Mouse (Mus musculus) intestine, embryonic 16.5 days (tissue): Measurements from ENCODE around the gene 1700029P11Rik. TPM values are rescaled to one million over a fixed set of nuclear protein-coding genes. Genes with fewer than 3 reads are reported as not detected.
A peak's percentile ranks its signal among the peaks of the same experiment; 100 is the strongest.

Experiments used
- ATAC-seq: fragments of 200-750 bp; cut with Nextera tagmentation; 2 replicates; pipeline ENCODE4 v1.8.0; 2017; ENCODE audit warnings: moderate TSS enrichment, moderate library complexity
- H3K27ac ChIP-seq: fragments of 300-500 bp; sonication (generic); 2 replicates; pipeline ENCODE4 v1.5.1; 2014; ENCODE audit warnings: mild to moderate bottlenecking, low read length
- H3K27me3 ChIP-seq: fragments of 300-500 bp; sonication (generic); replicated peaks from 2 replicates; pipeline ENCODE4 v1.6.1; 2014; ENCODE audit warnings: low read length, control low read depth, mixed read lengths; ENCODE audit not compliant: control insufficient read depth, insufficient read depth
- H3K36me3 ChIP-seq: fragments of 300-500 bp; sonication (generic); 2 replicates; pipeline ENCODE4 v1.6.1; 2014; ENCODE audit warnings: low read length, control low read depth; ENCODE audit not compliant: control insufficient read depth, insufficient read depth
- H3K4me1 ChIP-seq: fragments of 300-500 bp; sonication (generic); 2 replicates; pipeline ENCODE4 v1.6.1; 2014; ENCODE audit warnings: low read length, control low read depth, mixed read lengths; ENCODE audit not compliant: control insufficient read depth, insufficient read depth
- H3K4me2 ChIP-seq: fragments of 300-500 bp; sonication (generic); 2 replicates; pipeline ENCODE4 v1.6.1; 2014; ENCODE audit warnings: low read depth, low read length, control low read depth
- H3K4me3 ChIP-seq: fragments of 300-500 bp; sonication (generic); 2 replicates; pipeline ENCODE4 v1.5.1; 2014; ENCODE audit warnings: mild to moderate bottlenecking, low read length
- H3K9ac ChIP-seq: fragments of 300-500 bp; sonication (generic); 2 replicates; pipeline ENCODE4 v1.6.1; 2014; ENCODE audit warnings: low read depth, low read length
- H3K9me3 ChIP-seq: fragments of 300-500 bp; sonication (generic); 2 replicates; pipeline ENCODE4 v1.6.1; 2016; ENCODE audit warnings: low read length, control low read depth; ENCODE audit not compliant: control insufficient read depth
- WGBS: fragments of 180-500 bp; shearing (Covaris S2); extraction: QIAGEN DNeasy Blood & Tissue Kit; methylation state at CpG from one replicate; pipeline ENCODE4 v1.1.7; 2014; 5-methylcytosine and 5-hydroxymethylcytosine counted together
- polyA plus RNA-seq: library from polyadenylated mRNA; unstranded; fragments of >200 nt; fragmentation: Nextera tagmentation; extraction: Ambion mirVana; gene quantifications from 2 replicates; pipeline ENCODE4 v1.2.1, GENCODE M21; 2015

The 1700029P11Rik gene
- polyA plus RNA-seq, 1 experiment from 2014 or later, result not detected

- WGBS, result 14% methylated on average over 6 of the region's 6 CpGs
- peak overlapping the region; percentile 84 for H3K4me2 ChIP-seq
- H3K9ac ChIP-seq, result peak overlapping the region; percentile 82
- no peaks in the 10 kb centered on the region for H3K27me3 ChIP-seq
- H3K9me3 ChIP-seq, result no peaks in the 10 kb centered on the region
- 0 out of 2 replicates have a peak, but pooled peaks cover 2% of the 10 kb centered on the region for H3K36me3 ChIP-seq
- peaks cover 9% of the 10 kb centered on the region for H3K4me1 ChIP-seq
- peak overlapping the region; percentile 96 for H3K4me3 ChIP-seq
- no peak for ATAC-seq
- H3K27ac ChIP-seq, result peak overlapping the region; percentile 71
These were observed 36.5 kb downstream of the 1700029P11Rik start for GRCm38 (mm10) chr15:82016830-82017229.

- 73% methylated on average over 4 of the region's 4 CpGs for WGBS
- Histone ChIP-seq H3K27ac (no peak overlapping the region), H3K9me3 (no peaks in the 10 kb centered on the region), H3K4me2 (no peak overlapping the region), H3K36me3 (0 out of 2 replicates have a peak, but pooled peaks cover 2% of the 10 kb centered on the region), H3K4me1 (peaks cover 9% of the 10 kb centered on the region), H3K9ac (no peak overlapping the region), H3K4me3 (no peak overlapping the region), H3K27me3 (no peaks in the 10 kb centered on the region)
- no peak for ATAC-seq
These were observed 37.1 kb downstream of the 1700029P11Rik start for GRCm38 (mm10) chr15:82017461-82017860.

- ATAC-seq, result no peak
- H3K9me3 ChIP-seq, result no peaks in the 10 kb centered on the region
- no peak overlapping the region for H3K4me2 ChIP-seq
- H3K36me3 ChIP-seq, result 0 out of 2 replicates have a peak, but pooled peaks cover 2% of the 10 kb centered on the region
- no peaks in the 10 kb centered on the region for H3K27me3 ChIP-seq
- peaks cover 9% of the 10 kb centered on the region for H3K4me1 ChIP-seq
- H3K4me3 ChIP-seq, result no peak overlapping the region
- WGBS, result 77% methylated on average over 3 of the region's 3 CpGs
- no peak overlapping the region for H3K27ac ChIP-seq
- H3K9ac ChIP-seq, result no peak overlapping the region
These were observed 38.9 kb downstream of the 1700029P11Rik start for GRCm38 (mm10) chr15:82019288-82019687.

- Histone ChIP-seq H3K27me3 (no peaks in the 10 kb centered on the region), H3K4me3 (no peak overlapping the region), H3K27ac (no peak overlapping the region), H3K4me2 (no peak overlapping the region), H3K9me3 (no peaks in the 10 kb centered on the region), H3K36me3 (peaks cover 17% of the 10 kb centered on the region), H3K9ac (no peak overlapping the region), H3K4me1 (no peaks in the 10 kb centered on the region)
- ATAC-seq, result no peak
- 80% methylated on average over 13 of the region's 13 CpGs for WGBS
These were observed 42.3 kb downstream of the 1700029P11Rik start for GRCm38 (mm10) chr15:82022535-82023088.

GRCm38 (mm10) chr15:82023965-82024635 is 43.8 kb downstream of the 1700029P11Rik start:
- peaks cover 16% of the 10 kb centered on the region for H3K36me3 ChIP-seq

GRCm38 (mm10) chr15:82027276-82027675 is 46.9 kb downstream of the 1700029P11Rik start:
- H3K9ac ChIP-seq, result no peak overlapping the region
- no peak overlapping the region for H3K4me3 ChIP-seq
- ATAC-seq, result no peak
- H3K36me3 ChIP-seq, result peaks cover 26% of the 10 kb centered on the region
- WGBS, result 91% methylated on average over 7 of the region's 7 CpGs
- no peaks in the 10 kb centered on the region for H3K27me3 ChIP-seq
- no peak overlapping the region for H3K27ac ChIP-seq
- H3K4me1 ChIP-seq, result no peaks in the 10 kb centered on the region
- H3K4me2 ChIP-seq, result no peak overlapping the region
- H3K9me3 ChIP-seq, result no peaks in the 10 kb centered on the region

More at GRCm38 (mm10) chr15:82023965-82024635, 43.8 kb downstream of the 1700029P11Rik start:
- 81% methylated on average over 6 of the region's 6 CpGs for whole genome bisulfite sequencing
- Histone ChIP-seq H3K4me1 (no peaks in the 10 kb centered on the region), H3K27me3 (no peaks in the 10 kb centered on the region), H3K4me2 (no peak overlapping the region), H3K4me3 (no peak overlapping the region), H3K9me3 (no peaks in the 10 kb centered on the region), H3K9ac (no peak overlapping the region), H3K27ac (no peak overlapping the region)
- ATAC-seq, result no peak

- no peak overlapping the region for H3K4me3 ChIP-seq
- no peaks in the 10 kb centered on the region for H3K9me3 ChIP-seq
- no peak overlapping the region for H3K9ac ChIP-seq
- no peaks in the 10 kb centered on the region for H3K4me1 ChIP-seq
- H3K27me3 ChIP-seq, result no peaks in the 10 kb centered on the region
- H3K36me3 ChIP-seq, result peaks cover 26% of the 10 kb centered on the region
- no peak for ATAC-seq
- 68% methylated on average over 7 of the region's 7 CpGs for WGBS
- H3K4me2 ChIP-seq, result no peak overlapping the region
- H3K27ac ChIP-seq, result no peak overlapping the region
These were observed 47.4 kb downstream of the 1700029P11Rik start for GRCm38 (mm10) chr15:82027726-82028125.

Other genes starting within 250 kb of the 1700029P11Rik start
- 11.7 and 12.0 TPM in 2 replicates for gene Zc3h7b, start 235.5 kb upstream of the 1700029P11Rik start, polyA plus RNA-seq
- 81.1 and 90.4 TPM in 2 replicates for gene Rangap1, start 235.0 kb upstream of the 1700029P11Rik start, polyA plus RNA-seq
- gene Tef, start 178.1 kb upstream of the 1700029P11Rik start, polyA plus RNA-seq, result 12.5 and 14.5 TPM in 2 replicates
- gene Tob2, start 121.7 kb upstream of the 1700029P11Rik start, polyA plus RNA-seq, result 25.3 and 28.6 TPM in 2 replicates
- gene Phf5a, start 108.6 kb upstream of the 1700029P11Rik start, polyA plus RNA-seq, result 119 and 122 TPM in 2 replicates
- 288 and 307 TPM in 2 replicates for gene Aco2, start 108.2 kb upstream of the 1700029P11Rik start, polyA plus RNA-seq
- gene Polr3h, start 54.3 kb upstream of the 1700029P11Rik start, polyA plus RNA-seq, result 83.9 and 85.0 TPM in 2 replicates
- 11.2 and 12.4 TPM in 2 replicates for gene Csdc2, start 43.8 kb upstream of the 1700029P11Rik start, polyA plus RNA-seq
- 21.5 and 22.1 TPM in 2 replicates for gene Pmm1, start 19.6 kb upstream of the 1700029P11Rik start, polyA plus RNA-seq
- gene Xrcc6, start 7.3 kb downstream of the 1700029P11Rik start, polyA plus RNA-seq, result 72.1 and 78.4 TPM in 2 replicates
- 17.1 and 19.6 TPM in 2 replicates for gene Desi1, start 53.3 kb downstream of the 1700029P11Rik start, polyA plus RNA-seq
- 215 and 246 TPM in 2 replicates for gene Snu13, start 67.1 kb downstream of the 1700029P11Rik start, polyA plus RNA-seq
- not detected in 2 replicates for gene 4930407I10Rik, start 78.6 kb downstream of the 1700029P11Rik start, polyA plus RNA-seq
- gene Mei1, start 89.5 kb downstream of the 1700029P11Rik start, polyA plus RNA-seq, result not detected in 2 replicates
- gene Ccdc134, start 147.4 kb downstream of the 1700029P11Rik start, polyA plus RNA-seq, result 9.8 and 11.6 TPM in 2 replicates
- 138 and 141 TPM in 2 replicates for gene Srebf2, start 166.6 kb downstream of the 1700029P11Rik start, polyA plus RNA-seq
- 0.06 and 0.09 TPM in 2 replicates for gene Shisa8, start 232.3 kb downstream of the 1700029P11Rik start, polyA plus RNA-seq
- 0.09 and 0.11 TPM in 2 replicates for gene Tnfrsf13c, start 243.8 kb downstream of the 1700029P11Rik start, polyA plus RNA-seq